Mouse (Mus musculus): ENCODE results near the gene Skint2.

The Skint2 gene

GRCm38 (mm10) chr4:112556894-112557293, at the start of gene Skint2:
Gene Skint2 (plus strand): TSS chr4:112557194.
- 70% methylated on average over 2 of the region's 2 CpGs for WGBS
